Mouse (Mus musculus): Measurements from ENCODE around the gene Lrrc8e.

The Lrrc8e gene

GRCm38 (mm10) chr8:4226739-4227347 lies at the start of gene Lrrc8e:
TSS of gene Lrrc8e (plus strand) at chr8:4226827.
- no peak for DNase-seq (ENCODE audit: low spot score in 2 of 2)

- DNase-seq (ENCODE audit: low spot score in 2 of 2), result no peak
Observed at GRCm38 (mm10) chr8:4183409-4183808, 43.2 kb upstream of the Lrrc8e start.

GRCm38 (mm10) chr8:4186151-4186550 lies 40.5 kb upstream of the Lrrc8e start:
- DNase-seq (ENCODE audit: low spot score in 2 of 2), result no peak

GRCm38 (mm10) chr8:4188605-4189004 lies 38.0 kb upstream of the Lrrc8e start:
- no peak for DNase-seq (ENCODE audit: low spot score in 2 of 2)

GRCm38 (mm10) chr8:4189031-4189722 lies 37.5 kb upstream of the Lrrc8e start:
- DNase-seq (ENCODE audit: low spot score in 2 of 2), result no peak

- peak in 1 of 2 experiments; percentile 38 for DNase-seq (ENCODE audit: low spot score in 2 of 2)
Observed at GRCm38 (mm10) chr8:4192305-4192704, 34.3 kb upstream of the Lrrc8e start.

- DNase-seq (ENCODE audit: low spot score in 2 of 2), result peak; percentile 87 to 93
Observed at GRCm38 (mm10) chr8:4192807-4193587, 33.6 kb upstream of the Lrrc8e start.

GRCm38 (mm10) chr8:4193588-4193894 lies 33.1 kb upstream of the Lrrc8e start:
- DNase-seq (ENCODE audit: low spot score in 2 of 2), result no peak

GRCm38 (mm10) chr8:4201321-4201720 lies 25.3 kb upstream of the Lrrc8e start:
- no peak for DNase-seq (ENCODE audit: low spot score in 2 of 2)

- no peak for DNase-seq (ENCODE audit: low spot score in 2 of 2)
Observed at GRCm38 (mm10) chr8:4205246-4206123, 21.1 kb upstream of the Lrrc8e start.

- peak in 1 of 2 experiments; percentile 35 for DNase-seq (ENCODE audit: low spot score in 2 of 2)
Observed at GRCm38 (mm10) chr8:4206182-4207015, 20.2 kb upstream of the Lrrc8e start.

- DNase-seq (ENCODE audit: low spot score in 2 of 2), result no peak
Observed at GRCm38 (mm10) chr8:4207016-4207350, 19.6 kb upstream of the Lrrc8e start.

GRCm38 (mm10) chr8:4211097-4211496 lies 15.5 kb upstream of the Lrrc8e start:
- DNase-seq (ENCODE audit: low spot score in 2 of 2), result no peak

GRCm38 (mm10) chr8:4212809-4213209 lies 13.8 kb upstream of the Lrrc8e start:
- no peak for DNase-seq (ENCODE audit: low spot score in 2 of 2)

GRCm38 (mm10) chr8:4213210-4214005 lies 13.2 kb upstream of the Lrrc8e start:
- no peak for DNase-seq (ENCODE audit: low spot score in 2 of 2)

- DNase-seq (ENCODE audit: low spot score in 2 of 2), result no peak
Observed at GRCm38 (mm10) chr8:4214006-4214980, 12.3 kb upstream of the Lrrc8e start.

GRCm38 (mm10) chr8:4216296-4216695 lies 10.3 kb upstream of the Lrrc8e start:
- DNase-seq (ENCODE audit: low spot score in 2 of 2), result peak in 1 of 2 experiments; percentile 28

- peak; percentile 64 to 67 for DNase-seq (ENCODE audit: low spot score in 2 of 2)
Observed at GRCm38 (mm10) chr8:4216791-4217621, 9.6 kb upstream of the Lrrc8e start, which contains the start of gene Prr36. TSS of gene Prr36 (minus strand) at chr8:4217459.

All from frontal cortex, postnatal 36 days (tissue).